Mouse (Mus musculus) kidney, embryonic 16.5 days (tissue): Measurements from ENCODE around the gene Gm614. TPM values are rescaled to one million over a fixed set of nuclear protein-coding genes. Genes with fewer than 3 reads are reported as not detected.

Experiments used
- polyA plus RNA-seq: library from polyadenylated mRNA; unstranded; fragments of >200 nt; fragmentation: Nextera tagmentation; extraction: Ambion mirVana; gene quantifications from 2 replicates; pipeline ENCODE4 v1.2.1, GENCODE M21; 2015

The Gm614 gene
- polyA plus RNA-seq, 1 experiment from 2014 or later: not detected

Other genes starting within 250 kb of the Gm614 start
- gene Tex11, start 204.3 kb downstream of the Gm614 start, polyA plus RNA-seq: not detected in 2 replicates
- gene Slc7a3, start 178.0 kb downstream of the Gm614 start, polyA plus RNA-seq: 2.2 and 2.6 TPM in 2 replicates
- 53.7 and 55.4 TPM in 2 replicates for gene Snx12, start 41.4 kb downstream of the Gm614 start, polyA plus RNA-seq
- gene Foxo4, start 9.5 kb downstream of the Gm614 start, polyA plus RNA-seq: 3.3 and 3.9 TPM in 2 replicates
- 26.0 and 26.5 TPM in 2 replicates for gene Il2rg, start 4.3 kb upstream of the Gm614 start, polyA plus RNA-seq
- gene Gm20489, start 5.0 kb upstream of the Gm614 start, polyA plus RNA-seq: not detected in 2 replicates
- gene Med12, start 10.0 kb upstream of the Gm614 start, polyA plus RNA-seq: 40.8 and 42.3 TPM in 2 replicates
- 6.8 and 7.5 TPM in 2 replicates for gene Nlgn3, start 35.2 kb upstream of the Gm614 start, polyA plus RNA-seq
- gene Gjb1, start 112.4 kb upstream of the Gm614 start, polyA plus RNA-seq: 33.6 and 40.6 TPM in 2 replicates
- gene Zmym3, start 156.9 kb upstream of the Gm614 start, polyA plus RNA-seq: 30.9 and 31.6 TPM in 2 replicates
- gene Nono, start 165.3 kb upstream of the Gm614 start, polyA plus RNA-seq: 457 and 479 TPM in 2 replicates
- 4.0 and 4.8 TPM in 2 replicates for gene Itgb1bp2, start 185.1 kb upstream of the Gm614 start, polyA plus RNA-seq